Mouse (Mus musculus) liver (tissue): ENCODE data around the gene Tex13b.
"Not testable (repeated sequence)": the region's sequence is repeated elsewhere in the genome, so short reads cannot be mapped to it uniquely, and the experiment has no call there.

Source experiments
- DNase-seq: peaks from one replicate; pipeline ENCODE4 v3.0.0-alpha.2; 2020; ENCODE audit warnings: mixed read lengths

Tex13b gene

DNA sequence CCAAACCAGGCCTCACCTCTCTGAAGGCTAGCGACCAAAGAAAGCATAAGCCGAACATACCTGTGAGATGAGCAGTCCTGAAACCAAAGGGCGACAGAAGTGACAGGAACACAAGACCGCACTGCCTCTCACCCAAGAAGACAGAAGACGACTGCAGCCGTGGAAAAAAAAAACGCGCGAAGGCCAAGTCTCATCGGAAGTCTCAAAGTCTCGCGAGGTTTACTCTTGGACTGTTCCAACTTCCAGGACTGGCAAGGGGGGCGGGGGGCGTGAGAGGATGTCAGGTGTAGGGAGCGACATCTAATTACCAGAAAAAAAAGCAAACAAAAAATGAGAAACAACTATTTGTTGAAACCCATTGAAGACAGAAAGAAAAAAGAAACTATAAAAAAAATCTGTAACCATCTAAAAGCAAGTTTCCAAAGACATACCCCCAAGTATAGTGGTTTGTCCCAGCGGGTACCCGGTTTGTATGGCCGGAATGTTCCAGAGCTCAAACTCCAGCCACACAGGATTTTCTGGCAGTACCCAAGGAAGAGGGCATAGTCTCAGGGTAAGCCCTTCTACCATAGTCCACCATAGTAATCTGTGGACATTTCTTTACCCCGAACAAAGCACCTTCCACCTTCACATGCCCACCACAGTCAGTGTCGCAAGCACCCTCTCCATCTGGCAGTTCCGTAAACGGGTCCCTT, at the start of gene Tex13b:
Gene Tex13b (minus strand): TSS at position 122 of the 695 bp plus-strand sequence.
- DNase-seq, result no peak

DNA sequence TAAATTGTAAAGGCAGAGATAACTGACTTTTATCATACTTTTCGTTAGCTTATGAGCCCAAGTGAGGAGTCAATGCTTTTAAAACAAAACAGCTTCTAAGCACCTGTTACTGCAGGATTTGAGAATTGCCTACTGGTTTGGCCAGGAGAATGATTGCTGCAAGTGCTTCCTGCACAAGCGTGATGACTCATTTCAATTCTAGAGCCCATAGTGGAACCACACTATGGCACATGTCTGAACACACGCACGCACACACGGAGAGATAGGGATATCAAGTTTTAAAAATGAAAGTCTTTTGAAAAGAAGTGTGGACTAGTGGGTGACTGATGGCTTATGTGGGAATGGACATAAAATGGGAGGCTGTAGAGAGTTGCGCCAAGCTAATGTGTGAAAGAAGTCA, 49.5 kb upstream of the Tex13b start:
- DNase-seq, result no peak

DNA sequence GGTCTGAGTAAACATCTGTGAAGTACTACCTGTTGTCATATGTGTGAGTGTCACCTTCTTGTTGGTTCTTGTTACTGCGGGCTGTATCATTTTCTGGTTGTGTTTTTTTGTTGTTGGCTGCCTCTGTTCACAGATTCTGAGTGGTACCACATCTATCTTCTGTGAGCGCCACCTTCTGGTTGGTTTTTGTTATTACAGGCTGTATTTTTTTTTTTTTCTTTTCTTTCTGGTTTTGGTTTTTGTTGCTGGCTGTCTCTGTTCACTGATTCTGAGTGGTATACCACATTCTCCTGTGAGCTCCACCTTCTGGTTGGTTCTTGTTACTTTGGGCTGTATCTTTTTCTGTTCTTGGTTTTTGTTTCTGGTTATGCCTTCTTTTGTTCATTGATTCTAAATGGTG, 44.2 kb upstream of the Tex13b start:
- no peak for DNase-seq

DNA sequence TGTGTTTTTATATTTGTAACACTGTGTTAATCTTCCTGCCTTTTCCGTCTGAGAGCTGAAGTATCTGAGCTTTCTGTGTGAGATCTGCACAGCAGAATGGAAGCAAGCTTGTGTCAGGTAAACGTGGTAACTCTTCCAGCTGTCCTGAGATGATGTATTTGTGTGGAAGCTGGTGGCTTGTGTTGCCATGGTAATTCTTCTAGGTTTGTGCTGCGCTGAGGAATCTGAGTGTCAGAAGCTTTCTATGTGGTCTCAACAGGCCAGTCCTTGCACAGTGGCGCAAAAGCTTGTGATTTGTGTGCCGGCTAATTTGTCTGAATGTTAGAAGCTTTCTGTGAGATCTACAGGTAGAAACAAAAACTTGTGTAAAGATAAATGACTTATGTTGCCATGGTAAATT, 43.8 kb upstream of the Tex13b start:
- not testable (repeated sequence) for DNase-seq

DNA sequence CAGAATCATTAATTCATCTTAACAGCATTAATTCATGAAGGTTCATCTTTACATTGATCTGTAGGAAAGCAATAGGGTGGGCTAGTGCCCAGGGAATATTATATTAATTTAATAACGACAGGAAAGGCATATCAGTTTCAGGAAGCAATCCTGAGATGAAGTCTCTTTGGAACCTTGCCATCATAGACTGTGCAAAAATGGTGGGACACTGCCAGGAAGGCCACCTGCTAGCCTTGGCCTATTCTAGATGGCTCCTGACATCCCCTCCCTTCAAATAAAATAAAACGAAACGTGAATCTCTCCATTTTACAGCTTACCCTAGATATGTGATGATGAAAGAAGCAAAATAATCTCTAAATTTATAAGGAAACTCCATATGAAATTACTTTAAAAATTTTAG, 41.3 kb upstream of the Tex13b start:
- no peak for DNase-seq

DNA sequence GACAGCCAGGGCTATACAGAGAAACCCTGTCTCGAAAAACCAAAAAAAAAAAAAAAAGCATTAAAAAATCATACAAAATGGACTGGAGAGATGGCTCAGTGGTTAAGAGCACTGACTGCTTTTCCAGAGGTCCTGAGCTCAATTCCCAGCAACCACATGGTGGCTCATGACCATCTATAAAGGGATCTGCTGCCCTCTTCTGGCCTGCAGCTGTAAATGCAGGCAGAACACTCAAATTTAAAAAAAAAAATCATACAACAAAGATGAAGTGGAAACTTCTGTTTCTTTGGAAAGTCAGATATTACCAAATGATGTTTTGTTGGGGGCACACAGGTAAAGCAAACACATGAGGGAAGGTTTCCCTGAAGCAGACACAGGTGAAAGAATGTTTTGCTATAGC, 32.2 kb upstream of the Tex13b start:
- DNase-seq, result not testable (repeated sequence)

DNA sequence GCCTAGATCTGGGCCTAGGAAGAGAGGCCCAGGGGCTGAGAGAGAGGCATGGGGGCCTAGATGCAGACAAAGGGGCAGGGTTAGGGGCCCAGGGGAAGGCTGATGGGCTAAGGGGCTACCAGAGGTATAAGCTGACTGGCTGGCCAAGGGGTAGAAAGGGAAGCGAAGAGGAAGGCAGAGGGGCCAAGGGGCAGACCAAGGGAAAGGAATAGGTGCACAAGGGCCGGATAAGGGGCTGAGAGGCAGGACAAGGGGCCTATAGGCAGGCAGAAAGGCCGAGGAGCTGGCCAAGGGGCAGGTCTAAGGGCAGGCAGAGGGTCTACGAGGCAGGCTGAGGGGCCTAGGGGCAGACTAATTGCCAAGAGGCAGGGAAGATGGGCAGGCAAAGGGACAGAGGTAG, 26.7 kb upstream of the Tex13b start:
- DNase-seq, result no peak

DNA sequence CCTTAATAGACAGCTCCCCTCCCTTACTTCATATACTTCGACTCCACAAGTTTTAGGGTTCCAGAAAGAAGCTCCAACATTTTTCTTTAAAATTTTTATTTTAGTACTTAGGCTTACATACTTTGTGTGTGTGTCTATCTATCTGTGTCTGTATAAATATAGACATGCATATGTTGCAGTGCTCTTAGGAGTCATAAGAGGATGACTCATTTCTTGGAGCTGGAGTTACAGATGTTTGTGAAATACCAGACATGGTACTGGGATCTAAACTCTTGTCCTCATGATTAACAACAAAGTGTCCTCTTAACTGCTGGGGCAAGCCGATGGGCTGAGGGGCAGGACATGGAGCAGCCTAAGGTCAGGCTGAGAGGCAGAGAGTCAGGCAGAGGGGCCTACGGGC, 24.8 kb upstream of the Tex13b start:
- no peak for DNase-seq

DNA sequence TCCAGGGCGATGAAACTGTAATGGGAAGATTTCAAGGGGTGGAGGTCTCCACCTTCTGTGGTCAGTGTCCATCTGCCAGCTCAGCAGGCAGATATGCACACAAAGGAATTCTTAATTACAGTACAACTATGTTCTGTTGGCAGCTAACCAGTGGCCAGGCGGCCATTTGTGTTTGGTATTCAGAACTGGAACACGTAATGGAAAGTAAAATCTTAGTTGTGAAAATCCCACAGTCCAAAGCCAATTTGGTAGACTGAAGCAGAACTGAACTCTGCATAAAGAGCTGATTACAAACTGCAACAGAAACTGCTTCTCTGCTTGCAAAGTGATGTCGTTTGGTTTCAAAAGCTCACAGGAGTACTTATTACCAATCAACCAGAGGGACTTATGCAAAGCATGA, 18.5 kb upstream of the Tex13b start:
- DNase-seq, result no peak

DNA sequence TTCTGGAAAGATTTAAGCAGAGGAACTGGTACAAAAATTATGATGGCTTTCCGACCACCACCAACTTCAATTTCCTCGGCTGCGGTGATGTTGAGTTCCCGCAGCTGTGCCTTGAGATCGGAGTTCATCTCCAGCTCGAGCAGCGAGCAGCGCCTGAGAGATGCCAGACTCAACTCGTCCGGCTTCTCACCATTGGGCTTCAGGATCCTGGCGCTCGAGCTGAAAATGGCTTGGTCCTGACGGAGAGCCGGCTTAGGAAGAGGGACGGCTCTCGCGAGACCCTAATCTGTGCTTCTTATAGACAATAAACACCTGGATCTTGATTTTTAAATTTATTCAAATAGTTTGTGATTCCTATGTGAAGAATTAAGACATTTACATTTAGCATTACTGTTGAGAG, 9.1 kb upstream of the Tex13b start:
- DNase-seq, result no peak

DNA sequence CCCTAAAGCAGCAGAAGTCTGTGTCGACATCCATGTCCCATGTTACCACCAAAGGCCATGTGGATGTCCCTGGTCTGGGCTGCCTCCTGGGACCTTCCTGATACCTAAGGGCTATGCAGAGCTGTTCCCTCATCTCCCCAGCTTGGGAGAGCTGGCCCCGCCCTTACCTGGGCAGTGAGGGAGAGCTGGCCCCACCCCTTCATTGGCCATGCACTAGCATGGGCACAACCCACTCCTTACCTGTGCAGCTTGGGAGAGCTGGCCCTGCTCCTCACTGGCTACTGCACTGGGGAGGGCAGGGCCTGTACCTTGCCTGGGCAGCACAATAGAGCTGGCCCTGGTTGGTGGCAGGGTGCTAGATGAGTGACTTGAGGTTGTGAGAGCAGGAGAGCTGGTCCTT, 7.9 kb downstream of the Tex13b start:
- no peak for DNase-seq

DNA sequence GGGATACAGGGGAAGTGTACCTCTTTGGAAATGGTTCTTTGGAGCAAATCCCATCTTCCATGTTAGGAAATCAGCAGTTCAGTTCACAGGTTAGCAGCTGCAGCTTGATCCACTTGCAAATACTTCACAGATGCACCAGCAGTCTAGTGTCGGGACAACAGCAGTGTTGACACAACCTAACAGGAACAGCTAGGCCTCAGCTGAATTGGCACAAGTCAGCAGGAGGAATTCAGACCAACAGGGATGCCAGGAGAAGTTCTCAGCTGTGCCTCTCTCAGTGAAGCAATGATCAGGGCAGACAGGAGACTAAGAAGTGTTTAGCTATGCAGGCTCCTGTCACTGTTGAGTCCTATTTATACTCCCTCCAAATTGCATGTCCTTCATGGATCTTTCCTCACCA, 43.4 kb downstream of the Tex13b start:
- DNase-seq, result no peak
